Mouse (Mus musculus) kidney, adult 9 months (tissue): Measurements from ENCODE around the gene Mbtd1.
A peak's percentile ranks its signal among the peaks of the same experiment; 100 is the strongest.

Experiments
- DNase-seq: peaks from one replicate; pipeline ENCODE4 v3.0.0; 2022

Mbtd1 gene

DNA sequence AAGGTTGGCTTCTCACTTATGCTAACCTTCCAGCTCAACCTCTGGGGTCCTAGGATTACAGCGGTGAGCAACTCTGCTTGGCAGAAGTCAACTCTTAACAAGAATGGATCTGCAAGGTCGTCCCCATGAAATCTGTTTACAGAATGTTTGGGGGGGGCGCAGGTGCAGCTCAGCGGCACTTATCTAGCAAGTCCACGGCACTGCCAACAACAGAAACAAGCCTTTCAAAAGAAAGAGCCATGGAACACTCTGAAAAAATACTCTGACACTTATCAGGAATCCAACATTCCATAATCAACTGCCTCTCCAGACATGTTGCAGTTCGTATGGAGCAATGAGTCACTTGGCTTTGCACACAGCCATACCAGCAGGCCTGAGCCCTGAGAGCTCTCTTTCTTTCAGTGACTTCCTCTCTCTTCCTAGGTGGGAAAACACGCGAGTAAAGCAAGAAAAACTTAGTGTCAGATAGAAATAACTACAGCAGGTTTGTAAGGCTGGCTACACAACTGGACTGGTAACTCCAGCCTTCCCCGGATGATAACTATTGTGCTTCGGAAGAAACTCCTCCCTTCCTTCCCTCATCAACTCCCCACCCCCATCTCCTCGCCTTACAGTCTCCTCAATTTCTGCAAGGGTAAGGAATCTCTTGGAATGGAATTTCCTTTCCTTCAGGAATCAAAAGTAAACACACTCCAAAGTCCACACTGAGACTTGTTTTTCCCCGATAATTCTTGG is 102.8 kb downstream of the Mbtd1 start:
- peak; percentile 76 for DNase-seq

DNA sequence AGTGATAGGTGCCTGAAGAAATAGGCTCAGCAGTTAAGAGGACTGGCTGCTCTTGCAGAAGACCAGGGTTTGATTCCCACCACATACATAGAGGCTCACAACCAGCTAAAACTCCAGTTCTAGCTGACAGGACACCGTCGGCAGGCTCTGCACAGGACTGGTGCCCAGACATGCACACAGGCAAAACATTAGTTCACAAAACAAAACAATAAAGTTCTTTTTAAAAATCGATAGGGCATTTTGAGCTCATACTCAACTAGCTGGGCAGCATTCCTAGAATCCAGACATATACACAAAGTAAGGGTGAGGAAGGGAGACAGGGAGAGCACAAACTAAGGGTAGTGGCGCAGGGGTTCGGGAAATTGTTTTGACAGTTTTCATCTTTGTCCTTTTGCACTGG is 108.9 kb downstream of the Mbtd1 start:
- peak; percentile 27 for DNase-seq

DNA sequence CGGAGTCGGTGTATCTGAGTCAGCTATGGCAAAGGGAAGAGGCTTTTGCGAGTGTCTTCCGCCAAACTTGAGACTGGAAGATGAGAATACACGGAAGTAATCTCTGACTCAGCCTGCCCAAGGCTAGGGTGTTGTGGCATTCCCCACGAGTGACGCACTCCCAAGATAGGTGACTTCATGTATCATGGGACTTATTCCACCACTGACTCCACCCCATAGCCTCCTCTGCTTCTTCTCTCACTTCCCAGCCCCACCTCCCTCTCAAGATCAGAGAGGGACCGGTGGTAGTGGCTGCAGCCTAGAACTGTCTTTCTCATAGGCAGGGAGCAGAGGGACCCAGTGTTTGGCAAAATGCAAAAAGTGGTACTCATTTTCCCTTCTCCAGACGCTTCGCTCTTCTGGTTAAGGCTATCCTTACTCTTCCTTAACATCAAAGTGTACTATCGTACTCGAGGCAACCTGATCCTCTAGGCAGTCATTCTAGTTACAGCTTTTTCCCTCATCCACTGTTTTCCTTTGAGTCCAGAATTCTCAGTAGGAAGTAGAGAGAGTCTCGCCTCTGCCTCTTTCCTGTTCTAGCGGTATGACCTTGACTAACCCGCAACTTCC is 109.6 kb downstream of the Mbtd1 start:
- DNase-seq, result peak; percentile 94

DNA sequence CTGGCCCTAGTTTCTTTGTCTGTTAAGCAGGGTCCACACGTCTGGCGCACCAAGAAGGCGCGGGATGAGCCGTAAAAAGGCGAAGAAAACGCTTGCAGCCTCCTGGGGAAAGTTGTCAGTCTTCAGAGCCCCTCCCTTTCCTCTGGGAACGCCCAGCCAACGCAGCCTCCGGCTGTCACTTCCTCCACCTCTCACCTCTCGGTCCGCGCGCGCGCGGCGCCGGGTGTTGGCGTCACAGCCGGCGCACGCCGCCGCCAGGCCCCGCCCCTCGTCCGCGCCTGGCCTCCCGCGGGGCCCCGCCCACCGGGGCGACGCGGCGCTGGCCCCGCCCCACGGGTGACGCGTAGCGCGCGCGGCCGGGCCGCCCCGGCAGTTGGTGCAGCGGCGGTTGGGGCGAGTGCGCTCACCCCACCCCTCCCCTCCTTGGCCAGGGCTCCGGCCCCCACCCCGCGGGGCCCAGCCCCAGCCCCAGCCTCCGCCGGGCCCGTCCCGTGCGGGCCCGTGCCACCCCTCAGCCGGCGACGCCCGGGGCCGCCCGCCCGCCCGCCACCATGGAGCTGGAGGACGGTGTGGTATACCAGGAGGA is 110.2 kb downstream of the Mbtd1 start, which contains the start of gene Spag9:
TSS of gene Spag9 (plus strand) at position 372 of the 586 bp plus-strand sequence.
- peak; percentile 95 for DNase-seq
